Mouse (Mus musculus) forelimb bud, embryonic 11.5 days (tissue): ENCODE measurements around the gene Sbk2.
"Not testable (repeated sequence)": the region's sequence is repeated elsewhere in the genome, so short reads cannot be mapped to it uniquely, and the experiment has no call there.

ENCODE experiments used
- DNase-seq: peaks from one replicate; pipeline ENCODE4 v3.0.0-alpha.2; 2012; ENCODE audit warnings: low read depth, low spot score

The Sbk2 gene

DNA sequence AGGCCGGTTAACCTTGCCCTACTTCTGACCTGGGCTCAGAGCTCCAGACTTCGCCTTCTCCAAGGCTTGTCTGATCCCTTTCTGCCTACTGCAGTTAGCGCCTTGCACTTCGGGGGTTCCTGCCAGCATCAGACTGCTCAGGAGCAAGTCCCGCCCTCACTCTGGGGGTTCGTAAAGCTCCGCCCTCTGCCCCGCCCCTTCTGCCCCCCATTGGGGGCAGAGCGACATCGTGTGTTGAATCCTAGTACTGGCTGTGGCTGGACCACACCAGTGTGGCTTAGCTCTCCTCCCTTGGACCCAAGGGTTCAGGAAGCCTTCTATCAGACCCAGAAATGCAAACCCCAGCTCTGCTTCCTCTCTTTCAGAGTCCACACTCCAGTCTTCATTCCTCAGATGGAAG, at the start of gene Sbk2:
TSS of gene Sbk2 (minus strand) at position 135 of the 400 bp plus-strand sequence.
- peak; percentile 61 for DNase-seq

DNA sequence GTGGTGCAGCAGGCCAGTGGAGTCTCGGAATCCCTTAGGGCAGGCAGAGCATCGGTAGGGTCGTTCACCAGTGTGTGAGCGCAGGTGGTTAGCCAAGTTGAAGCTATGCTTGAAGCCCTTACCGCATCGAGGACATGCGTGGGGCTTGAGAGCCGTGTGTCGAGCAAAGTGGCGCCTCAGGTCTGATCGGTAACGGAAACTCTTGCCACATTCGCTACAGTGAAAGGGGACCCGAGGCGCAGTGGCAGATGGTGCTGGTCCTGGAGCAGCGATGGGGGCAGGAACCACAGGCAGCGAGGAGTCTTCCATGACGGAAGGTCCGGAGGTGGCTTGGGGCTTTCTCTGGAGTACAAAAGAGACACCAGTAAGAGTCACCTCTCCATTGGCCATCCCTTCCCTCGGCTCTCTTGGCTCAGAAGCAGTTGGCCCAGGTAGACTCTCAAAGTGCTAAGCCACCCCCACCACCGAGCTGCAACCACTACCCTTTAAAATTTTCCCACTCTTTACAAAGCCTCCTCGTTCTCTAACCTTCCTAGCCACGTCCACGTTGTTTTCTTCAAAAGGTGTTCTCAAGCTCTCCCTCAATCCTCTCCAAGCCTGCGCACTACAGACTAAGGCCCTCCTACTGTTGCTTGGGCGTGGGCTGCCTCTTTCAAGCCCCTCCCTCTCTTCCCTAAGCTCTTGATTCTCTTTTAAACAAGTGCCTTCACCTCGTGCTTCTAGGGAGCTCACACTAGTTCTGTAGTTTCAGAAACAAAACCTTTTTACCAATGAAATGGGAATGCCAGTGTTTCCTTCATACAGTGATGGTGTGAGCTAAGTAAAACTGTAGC, 48.7 kb upstream of the Sbk2 start:
- DNase-seq = no peak

DNA sequence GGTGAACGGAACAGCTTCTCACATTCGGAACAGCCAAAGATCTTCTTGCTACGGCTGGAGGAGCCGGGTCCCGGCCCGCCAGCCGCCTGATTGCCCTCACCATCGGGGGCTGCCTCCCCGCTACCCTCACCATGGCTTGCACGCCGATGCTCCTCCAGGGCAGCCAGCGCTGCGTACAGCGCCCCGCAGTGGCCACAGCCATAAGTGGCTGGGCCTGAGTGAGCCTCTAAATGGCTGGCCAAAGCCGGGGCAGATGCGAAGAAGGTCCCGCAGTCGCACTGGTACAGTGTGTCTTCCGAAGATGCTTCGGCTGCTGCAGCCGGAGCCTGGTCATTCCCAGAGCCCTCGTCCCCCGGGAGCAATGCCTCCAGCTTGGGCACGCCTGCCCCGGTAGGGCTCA, 44.0 kb upstream of the Sbk2 start:
- DNase-seq = no peak

DNA sequence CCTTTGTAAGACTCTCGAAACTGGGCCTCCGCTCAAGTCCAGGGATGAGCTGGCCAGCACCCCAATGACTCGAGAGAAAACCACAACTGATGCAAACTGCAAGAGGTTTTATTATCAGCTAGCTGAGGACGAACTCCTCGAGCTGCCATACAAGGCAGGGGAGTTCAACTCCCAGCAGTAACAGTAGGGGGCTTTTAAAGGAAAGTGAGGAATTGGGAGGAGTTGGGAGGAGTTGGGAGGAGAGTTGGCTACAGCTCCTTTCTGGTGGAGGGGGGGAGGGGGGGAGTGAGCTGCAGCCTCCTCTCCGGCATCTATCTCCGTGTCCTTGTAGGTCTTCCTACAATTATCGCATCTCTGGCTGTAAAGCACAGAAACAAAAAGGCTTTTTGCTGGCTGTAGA, 38.7 kb upstream of the Sbk2 start:
- DNase-seq = not testable (repeated sequence)

DNA sequence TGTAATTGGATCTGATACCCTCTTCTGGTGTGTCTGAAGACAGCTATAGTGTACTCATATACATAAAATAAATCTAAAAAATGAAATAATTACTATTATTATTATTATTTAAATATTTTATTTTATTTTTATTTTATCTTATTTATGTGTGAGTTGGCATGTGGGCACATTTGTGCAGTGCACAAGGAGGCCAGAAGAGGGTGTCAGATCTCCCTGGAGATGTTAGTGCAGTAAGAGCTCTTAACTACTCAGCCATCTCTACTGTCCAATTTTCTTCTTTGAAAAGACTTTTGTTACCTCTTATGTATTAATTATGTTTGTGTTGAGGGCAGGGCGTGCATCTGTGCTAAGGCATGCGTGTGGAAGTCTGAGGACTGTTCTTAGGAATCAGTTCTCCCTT, 35.7 kb upstream of the Sbk2 start:
- no peak for DNase-seq

DNA sequence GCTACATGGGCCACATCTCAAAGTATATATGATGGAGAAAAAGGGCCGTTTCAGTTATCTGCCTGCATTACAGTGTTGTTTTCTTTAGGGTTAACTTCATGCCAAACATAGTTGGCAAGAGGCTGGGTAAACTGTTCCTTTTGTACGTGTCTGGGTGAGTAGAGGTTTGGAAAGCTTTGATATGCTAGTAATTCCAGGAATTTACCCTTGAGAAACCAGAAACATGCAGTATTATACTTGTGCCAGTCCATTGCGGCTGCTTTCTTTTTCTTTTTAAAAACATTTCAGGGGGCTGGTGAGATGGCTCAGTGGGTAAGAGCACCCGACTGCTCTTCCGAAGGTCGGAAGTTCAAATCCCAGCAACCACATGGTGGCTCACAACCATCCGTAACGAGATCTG, 32.7 kb upstream of the Sbk2 start:
- DNase-seq = no peak

DNA sequence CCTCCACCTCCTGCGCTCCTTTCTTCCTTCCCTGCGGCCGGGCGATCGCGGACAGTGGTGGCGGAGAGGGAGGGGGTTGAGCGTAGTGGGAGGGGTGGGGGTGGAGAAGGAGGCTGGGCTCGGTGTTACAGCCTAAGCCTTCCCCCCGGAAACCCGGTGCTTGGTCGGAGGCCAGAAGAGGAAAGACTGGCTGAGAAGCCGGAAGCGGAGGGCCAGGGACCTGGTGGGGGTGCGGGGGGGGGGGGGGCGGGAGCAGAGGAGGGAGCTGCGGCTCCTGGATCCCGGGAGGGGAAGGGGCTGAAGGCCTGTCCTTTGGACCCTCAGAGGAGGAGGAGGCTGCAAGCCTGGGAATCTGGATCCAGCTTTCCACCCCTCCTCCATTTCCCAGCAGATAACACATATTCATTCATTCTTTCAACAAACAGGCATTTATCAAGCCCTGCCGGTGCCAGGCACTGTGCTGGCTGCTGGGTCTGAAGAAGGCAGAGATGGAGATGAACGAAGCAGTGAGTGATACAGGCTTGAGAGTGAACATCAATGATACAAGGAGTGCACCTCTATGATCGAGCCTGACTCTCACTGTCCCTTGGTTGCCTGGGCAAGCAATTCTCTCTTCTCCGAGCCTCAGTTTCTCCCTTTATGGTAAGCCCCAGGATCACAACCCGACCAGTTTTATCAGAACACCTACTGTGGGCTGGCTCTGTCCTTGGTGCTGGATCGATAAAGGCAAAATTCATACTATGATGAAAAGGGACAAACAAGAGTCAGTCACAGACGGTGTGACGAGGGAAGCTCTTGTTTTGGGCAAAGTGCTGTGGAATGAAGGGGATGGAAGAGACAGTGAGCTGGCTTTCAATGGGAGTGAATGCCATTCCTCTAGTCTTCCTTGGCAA, 32.0 kb upstream of the Sbk2 start, which contains the start of gene Zfp579:
TSS of gene Zfp579 (minus strand) at position 156 of the 893 bp plus-strand sequence.
- DNase-seq = peak; percentile 91

DNA sequence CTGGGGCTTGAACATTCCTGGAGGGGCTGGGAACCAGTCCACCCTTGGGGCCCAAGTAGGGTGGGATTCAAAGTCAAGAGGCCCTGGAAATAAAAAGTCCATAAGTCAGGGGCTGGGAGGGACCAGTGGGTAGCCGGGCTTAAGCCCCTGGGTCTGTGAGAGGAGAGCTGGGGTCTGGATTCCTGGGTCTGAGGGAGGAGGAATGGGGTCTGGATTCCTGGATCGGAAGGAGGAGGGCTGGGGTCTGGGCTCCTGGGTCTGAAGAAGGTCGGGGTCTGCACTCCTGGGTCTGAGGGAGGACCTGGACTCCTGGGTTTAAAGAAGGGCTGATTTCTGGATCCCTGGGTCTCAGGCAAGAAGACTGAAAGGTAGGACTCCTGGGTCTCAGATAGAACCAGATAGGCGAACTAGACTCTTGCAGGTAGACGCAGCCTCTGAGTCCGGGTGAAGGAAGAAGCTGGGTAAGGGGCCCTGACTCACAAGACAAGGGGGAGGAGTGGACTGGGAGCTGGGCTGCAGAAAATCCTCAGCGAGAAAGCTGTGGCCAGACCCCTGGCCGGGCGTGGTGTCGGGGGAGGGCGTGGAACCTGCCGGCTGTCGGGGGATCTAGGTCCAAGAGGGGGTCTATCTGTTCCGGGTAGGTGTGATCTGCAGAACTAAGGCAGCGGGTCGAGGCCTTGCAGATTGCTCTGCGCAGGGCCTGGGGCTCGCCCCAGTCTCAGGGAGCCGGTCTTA, 31.2 kb upstream of the Sbk2 start:
- peak; percentile 24 for DNase-seq

DNA sequence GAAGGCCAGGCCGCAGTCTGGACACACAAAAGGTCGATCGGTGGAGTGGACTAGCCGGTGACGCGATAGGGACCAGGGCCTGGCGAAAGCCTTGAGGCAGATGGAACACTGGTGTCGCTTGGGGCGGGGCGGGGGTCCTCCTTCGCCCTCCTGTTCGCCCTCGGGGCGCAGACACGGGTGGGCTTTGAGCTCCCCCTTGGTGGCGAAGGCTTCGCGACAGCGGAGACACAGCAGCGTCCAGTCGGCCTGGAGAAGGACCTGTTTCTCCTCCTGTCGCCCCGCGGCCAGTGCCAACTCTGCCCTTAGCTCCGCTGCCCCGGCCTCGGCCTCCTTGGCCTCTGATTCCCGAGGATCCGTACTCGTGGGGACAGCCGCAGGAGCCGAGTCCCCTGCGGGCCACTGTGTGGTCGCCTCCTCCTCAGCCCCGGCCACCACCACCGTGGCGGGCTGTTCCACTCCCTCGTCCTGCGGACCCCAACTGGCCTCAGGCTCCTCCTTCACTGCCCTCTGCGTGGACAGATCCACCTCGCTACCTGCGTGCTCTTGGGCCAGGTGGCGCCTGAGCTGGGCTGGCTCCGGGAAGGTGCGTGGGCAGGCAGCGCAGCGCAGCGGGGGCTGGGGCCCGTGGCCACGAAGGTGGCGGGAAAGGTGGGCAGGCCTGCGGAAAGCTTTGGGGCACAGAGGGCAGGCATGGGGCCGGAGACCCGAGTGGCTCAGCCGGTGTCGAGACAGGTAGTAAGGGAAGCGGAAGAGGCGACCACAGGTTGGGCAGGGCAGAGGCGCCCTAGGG, 30.0 kb upstream of the Sbk2 start:
- DNase-seq = no peak

DNA sequence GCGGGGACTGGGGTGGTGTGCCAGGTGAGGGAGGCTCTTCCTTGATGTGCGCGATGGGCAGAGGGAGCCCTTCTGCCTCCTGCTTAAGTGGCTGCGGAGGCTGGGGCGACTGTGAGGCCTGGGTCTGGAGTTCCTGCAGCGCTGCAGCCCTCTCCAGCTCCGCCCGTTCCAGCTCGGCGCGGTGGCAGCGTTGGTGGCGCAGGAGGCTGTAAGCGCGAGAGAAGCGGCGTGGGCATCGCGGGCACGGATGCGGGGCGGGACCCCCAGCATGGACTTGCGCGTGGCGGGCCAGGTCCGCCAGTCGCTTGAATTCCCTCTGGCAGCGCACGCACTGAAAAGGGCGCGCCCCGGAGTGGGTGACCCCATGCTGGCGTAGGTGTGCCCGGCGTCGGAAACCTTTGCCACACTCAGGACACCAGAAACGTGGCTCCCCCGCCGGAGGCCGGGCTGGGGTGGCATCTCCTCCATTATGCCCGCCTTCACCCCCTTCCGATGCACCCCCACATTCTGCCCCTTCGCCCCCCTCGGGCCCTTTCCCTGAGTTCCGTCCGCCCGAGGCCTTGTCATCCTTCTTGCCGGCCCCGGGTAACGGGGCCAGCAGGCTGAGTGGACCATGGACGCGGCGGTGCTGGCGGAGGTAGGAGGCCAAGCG, 29.3 kb upstream of the Sbk2 start:
- DNase-seq = no peak

DNA sequence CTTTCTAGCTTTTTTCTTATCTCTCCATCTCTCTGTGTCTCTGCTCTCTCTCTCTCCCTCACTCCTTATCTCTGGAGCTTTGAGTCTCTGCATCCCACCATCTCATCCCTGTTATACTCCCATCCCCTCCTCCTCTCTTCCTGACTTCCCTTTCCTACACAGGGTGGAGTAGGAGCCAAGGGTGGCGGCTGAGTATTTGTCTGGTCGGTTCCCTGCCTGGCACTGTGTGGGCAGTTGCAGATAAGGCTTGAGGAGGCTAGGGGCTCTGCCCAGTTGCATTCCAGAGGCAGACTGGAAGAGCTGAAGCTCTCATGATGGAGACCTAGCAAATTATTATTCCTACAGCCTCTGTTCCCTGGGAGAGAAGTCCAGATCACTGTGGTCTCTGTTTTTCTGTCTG, 24.0 kb upstream of the Sbk2 start:
- DNase-seq = no peak

DNA sequence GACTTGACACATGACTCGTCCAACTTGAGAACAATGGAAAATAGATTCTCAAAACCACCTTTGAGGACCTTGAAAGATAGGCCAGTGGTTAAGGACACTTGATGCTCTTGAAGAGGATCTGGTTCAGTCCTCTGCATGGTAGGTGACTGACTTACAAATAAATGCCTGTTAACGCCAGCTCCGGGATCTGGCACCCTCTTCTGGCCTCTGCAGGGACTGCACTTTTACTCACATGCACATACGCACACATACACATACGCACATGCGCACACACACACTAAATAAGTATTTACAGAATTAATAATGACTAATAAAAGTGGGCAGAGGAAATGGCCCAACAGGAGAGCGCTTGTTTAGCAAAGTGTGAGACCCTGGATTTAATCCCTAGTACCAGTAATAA, 12.6 kb upstream of the Sbk2 start:
- no peak for DNase-seq

DNA sequence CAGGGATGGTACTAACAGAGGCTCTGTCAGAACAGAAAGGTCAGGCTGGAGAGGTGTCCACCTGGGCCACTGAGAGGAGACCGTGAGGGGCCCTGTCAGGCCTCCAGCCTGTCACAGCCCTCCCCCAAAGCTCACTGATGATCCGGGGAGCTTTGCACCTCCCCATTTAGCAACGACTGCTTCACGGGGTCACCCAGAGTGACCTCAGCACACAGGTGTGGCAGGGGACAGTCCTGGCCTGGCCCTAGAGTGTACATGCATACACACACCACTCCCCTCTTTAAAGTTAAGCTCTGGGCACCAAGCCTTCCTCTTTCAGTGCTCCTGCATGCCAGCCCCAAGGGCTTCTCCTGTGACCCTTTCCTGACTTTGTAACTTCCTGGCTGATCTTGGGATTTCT, 11.2 kb upstream of the Sbk2 start:
- no peak for DNase-seq

DNA sequence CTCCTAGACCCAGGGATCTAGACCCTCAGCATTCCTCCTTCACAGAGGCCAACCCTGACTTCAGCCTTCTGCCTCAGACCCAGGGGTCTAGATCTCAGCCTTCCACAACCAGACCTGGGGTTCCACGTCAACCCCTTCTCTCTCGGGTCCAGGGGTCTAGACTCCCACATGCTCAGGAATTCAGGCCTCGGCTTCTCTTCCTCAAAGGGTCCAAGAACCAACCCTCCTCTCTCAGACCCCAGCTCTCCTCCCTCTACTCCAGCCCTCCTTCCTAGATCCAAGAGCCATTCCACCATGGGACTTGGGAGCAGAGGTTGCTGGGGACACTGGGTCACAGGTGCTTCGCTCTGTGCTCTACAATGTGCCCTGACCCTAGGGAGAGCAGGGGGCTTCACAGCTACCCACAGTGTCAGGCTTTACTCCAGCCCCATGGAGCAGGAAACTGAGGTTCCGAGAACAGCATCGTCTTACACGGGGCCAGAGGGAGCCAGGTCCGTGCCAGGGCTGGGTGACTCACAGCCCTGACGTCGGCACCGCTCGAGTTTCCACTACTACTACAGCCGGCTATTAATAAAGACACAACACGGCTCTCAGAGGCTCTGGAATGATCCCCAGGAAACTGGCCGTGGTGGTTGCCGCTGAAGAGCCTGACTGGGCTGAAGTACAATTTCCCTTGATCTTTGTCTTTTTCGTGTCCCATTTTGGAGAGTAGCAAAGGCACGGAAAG, 8.3 kb upstream of the Sbk2 start:
- no peak for DNase-seq

DNA sequence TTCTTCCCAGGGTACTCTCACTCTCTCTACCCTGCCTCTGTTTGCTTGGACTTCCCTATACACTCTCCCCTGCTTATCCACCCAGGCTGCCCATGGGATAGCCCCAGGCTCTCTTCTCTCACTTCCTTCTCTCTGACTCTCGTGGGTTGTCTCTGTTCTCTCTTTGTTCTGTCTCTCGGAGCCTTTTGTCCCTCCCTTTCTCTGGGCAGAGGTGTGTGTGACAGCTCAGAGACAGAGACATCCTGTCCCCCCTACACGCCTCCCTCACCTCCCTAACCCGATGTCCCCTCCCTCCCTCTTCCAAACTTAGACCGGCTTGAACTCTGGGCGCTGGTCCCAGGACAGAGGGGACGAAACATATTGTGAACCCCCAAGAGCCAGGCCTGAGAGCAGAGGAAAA, 7.5 kb upstream of the Sbk2 start:
- no peak for DNase-seq

DNA sequence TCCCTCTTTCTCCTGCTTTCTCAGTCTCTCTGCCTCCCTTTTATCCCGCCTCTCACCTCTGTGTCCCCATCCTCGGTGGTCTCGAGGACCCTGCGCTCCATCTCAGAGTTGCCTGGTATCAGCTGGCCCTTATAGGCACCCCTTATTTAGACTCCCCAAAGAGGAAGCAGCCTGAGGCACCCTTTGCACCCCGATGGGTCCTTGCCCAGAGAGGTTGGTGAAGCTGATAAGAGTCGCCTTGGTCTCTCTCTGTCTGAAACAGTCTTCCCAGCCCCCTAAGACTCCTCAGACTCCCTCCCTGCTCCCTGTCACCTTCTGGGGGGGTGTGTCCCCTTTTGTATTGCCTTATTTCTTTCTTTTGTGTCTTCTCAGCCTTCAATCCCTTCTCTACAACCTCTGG, 6.9 kb upstream of the Sbk2 start, which contains the start of gene Sbk3:
TSS of gene Sbk3 (minus strand) at position 101 of the 400 bp plus-strand sequence.
- no peak for DNase-seq

DNA sequence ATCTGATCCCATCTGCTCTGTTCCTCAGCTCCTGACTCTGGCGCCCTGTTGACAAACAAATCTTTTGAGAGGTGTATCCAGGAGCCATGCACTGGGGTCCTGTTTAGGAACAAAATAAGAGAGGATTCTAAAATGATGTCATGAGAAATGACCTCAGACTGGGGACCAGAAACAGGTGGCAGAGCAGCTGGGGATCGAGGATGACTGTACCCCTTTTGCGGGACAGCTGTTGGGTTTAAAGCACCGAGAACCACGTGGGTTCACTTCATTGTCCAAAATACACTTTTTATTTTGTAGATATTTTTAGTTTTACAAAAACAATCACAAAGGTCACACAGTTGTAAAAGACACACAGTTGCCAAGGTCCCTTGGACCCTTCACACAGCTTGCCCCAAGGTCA, 782 bp upstream of the Sbk2 start:
- DNase-seq = no peak

DNA sequence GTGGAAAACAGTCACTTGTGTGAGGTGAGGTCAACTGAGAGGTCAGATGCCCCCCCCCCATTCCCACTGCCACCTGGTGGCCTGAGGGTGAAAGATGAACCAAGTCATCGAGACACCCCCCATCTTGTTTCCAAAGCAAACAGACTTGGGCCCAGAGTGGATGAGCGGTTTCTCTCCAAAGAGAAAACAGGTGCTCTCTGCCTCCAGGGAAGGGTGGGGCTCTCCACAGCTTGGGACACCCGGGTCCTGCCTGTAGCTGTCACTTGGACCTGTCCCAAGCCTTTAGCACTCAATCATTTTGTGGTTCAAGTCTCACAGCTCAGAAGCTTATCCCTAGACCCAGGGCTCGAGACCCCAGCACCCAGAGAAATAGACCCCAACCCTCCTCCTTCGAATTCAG, 679 bp downstream of the Sbk2 start:
- no peak for DNase-seq

DNA sequence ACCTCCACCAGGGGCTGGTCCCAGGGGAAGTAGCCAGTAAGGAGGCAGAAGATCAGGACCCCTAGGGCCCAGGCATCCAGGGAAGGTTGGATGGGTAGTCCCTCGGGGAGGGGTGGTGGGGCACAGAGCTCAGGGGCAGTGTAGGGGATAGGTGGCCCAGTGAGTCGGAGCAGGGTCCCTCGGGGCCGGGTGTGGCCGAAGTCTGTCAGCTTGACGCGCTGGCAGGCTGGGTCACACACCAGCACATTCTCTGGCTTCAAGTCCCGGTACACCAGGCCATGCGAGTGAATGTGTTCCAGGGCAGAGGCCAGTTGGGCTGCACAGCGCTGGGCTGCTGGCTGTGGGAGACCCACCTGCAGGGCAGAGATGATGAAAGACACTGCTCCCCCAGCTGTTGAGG, 6.8 kb downstream of the Sbk2 start:
- no peak for DNase-seq
